Mouse (Mus musculus) neural tube, embryonic 13.5 days (tissue): ENCODE data around the gene Lmbr1l. TPM values are rescaled to one million over a fixed set of nuclear protein-coding genes. Genes with fewer than 3 reads are reported as not detected.

ENCODE experiments used
- ATAC-seq: fragments of 200-750 bp; cut with Nextera tagmentation; 2 replicates; pipeline ENCODE4 v1.8.0; 2017; ENCODE audit warnings: low read depth, mild to moderate bottlenecking, moderate TSS enrichment, moderate library complexity
- H3K27ac ChIP-seq: fragments of 300-500 bp; sonication (generic); replicated peaks from 2 replicates; pipeline ENCODE4 v1.5.1; 2015; ENCODE audit warnings: moderate library complexity, mild to moderate bottlenecking, inconsistent platforms
- H3K27me3 ChIP-seq: fragments of 300-500 bp; sonication (generic); 2 replicates; pipeline ENCODE4 v1.6.1; 2015; ENCODE audit warnings: mild to moderate bottlenecking, inconsistent platforms
- H3K36me3 ChIP-seq: fragments of 300-500 bp; sonication (generic); 2 replicates; pipeline ENCODE4 v1.6.1; 2015; ENCODE audit warnings: mild to moderate bottlenecking, inconsistent platforms
- H3K4me1 ChIP-seq: fragments of 300-500 bp; sonication (generic); replicated peaks from 2 replicates; pipeline ENCODE4 v1.6.1; 2015; ENCODE audit warnings: inconsistent platforms
- H3K4me2 ChIP-seq: fragments of 300-500 bp; sonication (generic); 2 replicates; pipeline ENCODE4 v1.6.1; 2015; ENCODE audit warnings: inconsistent platforms, mild to moderate bottlenecking, moderate library complexity
- H3K4me3 ChIP-seq: fragments of 300-500 bp; sonication (generic); 2 replicates; pipeline ENCODE4 v1.5.1; 2015; ENCODE audit warnings: mild to moderate bottlenecking, inconsistent platforms
- H3K9ac ChIP-seq: fragments of 300-500 bp; sonication (generic); 2 replicates; pipeline ENCODE4 v1.6.1; 2015; ENCODE audit warnings: moderate library complexity, mild to moderate bottlenecking, inconsistent platforms
- H3K9me3 ChIP-seq: fragments of 300-500 bp; sonication (generic); 2 replicates; pipeline ENCODE4 v1.6.1; 2016; ENCODE audit warnings: inconsistent platforms
- WGBS: fragments of 180-500 bp; shearing (Covaris S2); methylation state at CpG from one replicate; pipeline ENCODE4 v1.1.7; 2015; 5-methylcytosine and 5-hydroxymethylcytosine counted together
- polyA plus RNA-seq: library from polyadenylated mRNA; unstranded; fragments of >200 nt; fragmentation: Nextera tagmentation; extraction: Ambion mirVana; gene quantifications from 2 replicates; pipeline ENCODE4 v1.2.1, GENCODE M21; 2015

Lmbr1l gene
- polyA plus RNA-seq, 1 experiment from 2014 or later, result 39.0 TPM

DNA sequence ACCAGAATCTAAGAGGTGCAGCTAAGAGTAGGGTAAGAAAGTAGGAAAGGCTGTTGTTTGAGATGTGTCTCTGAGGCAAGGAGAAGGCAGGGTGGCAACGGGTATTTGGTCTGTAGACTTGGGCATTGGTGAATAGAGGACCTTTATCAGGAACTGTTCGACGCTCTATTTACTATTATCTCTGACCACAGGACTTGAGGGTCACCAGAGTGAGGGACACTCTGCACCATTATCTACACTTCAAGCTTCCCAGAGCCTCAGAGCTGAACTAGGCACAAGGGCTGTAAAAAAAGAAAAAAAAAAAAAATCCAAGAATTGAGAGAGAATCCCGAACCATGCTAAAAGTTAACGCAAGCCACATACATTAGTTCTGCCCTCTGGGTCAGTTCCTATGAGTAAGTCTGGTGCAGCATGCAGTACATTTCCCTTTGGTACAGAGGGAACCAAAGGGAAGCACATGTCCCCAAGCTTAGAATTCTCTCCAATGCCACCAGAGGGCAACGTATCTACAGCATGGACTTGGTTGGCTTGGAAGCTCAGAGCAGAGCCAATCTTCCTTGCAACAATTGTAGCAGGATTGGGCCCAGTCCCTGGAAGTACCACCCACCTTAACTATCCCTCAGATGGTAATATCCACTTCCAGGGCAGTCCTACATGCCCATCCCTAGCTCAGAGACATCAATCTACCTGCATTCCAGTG lies 26.0 kb downstream of the Lmbr1l start:
- peaks cover 31% of the 10 kb centered on the region for H3K4me1 ChIP-seq
- H3K9ac ChIP-seq, result no peak overlapping the region
- WGBS, result 40% methylated on average over 6 of the region's 6 CpGs
- H3K27ac ChIP-seq, result no peak overlapping the region
- H3K36me3 ChIP-seq, result no peaks in the 10 kb centered on the region
- no peaks in the 10 kb centered on the region for H3K9me3 ChIP-seq
- H3K4me2 ChIP-seq, result no peak overlapping the region
- peaks cover 67% of the 10 kb centered on the region for H3K27me3 ChIP-seq
- ATAC-seq, result no peak
- H3K4me3 ChIP-seq, result no peak overlapping the region

DNA sequence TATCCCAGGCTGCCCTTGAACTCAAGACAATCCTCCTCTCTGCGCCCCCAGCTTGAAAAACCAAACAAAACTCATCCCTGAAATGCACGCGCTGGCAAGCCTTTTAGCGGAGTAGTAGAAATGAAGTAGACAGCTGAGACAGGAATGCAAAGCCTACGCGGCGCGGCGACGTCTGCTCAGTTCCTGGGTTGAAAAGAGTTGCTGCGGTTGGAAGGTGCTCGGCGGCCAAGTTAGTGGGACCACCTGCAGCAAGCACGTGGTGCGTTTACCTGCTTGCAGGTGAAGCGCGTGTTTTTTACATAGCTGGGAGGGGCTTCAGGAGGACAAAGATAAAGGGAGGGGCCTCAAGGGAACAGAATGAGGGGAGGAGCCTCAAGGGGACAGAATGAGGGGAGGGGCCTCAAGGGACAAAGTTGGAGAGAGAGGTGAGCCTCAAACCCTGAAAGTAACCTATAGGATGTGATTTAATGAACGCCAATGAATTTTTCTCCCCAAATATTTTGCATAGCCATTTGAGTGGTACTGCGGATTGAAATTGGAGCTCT lies 26.8 kb downstream of the Lmbr1l start:
- H3K36me3 ChIP-seq, result no peaks in the 10 kb centered on the region
- no peaks in the 10 kb centered on the region for H3K9me3 ChIP-seq
- H3K27me3 ChIP-seq, result peaks cover 59% of the 10 kb centered on the region
- no peak overlapping the region for H3K27ac ChIP-seq
- no peak overlapping the region for H3K9ac ChIP-seq
- H3K4me3 ChIP-seq, result no peak overlapping the region
- 10% methylated on average over 19 of the region's 19 CpGs for WGBS
- ATAC-seq, result no peak
- H3K4me1 ChIP-seq, result peaks cover 31% of the 10 kb centered on the region
- H3K4me2 ChIP-seq, result no peak overlapping the region

DNA sequence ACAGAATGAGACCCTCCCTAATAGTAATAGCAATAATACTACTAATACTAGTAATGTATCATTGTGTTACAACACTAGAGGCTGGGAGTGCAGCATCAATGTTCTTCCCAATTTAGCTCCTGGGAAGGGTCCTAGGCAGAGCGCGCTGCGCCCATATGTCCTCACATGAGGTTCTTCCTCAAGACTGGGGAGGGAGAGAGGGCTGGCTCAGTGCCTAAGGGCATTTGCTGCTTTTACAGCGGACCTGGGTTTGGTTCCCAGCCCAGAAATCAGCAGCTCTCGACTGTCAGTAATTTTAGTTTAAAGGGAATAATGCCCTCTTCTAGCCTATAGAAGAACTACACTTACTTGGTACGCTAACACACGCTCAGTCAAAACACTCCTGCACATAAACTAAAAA lies 30.5 kb downstream of the Lmbr1l start:
- WGBS, result 85% methylated on average over 7 of the region's 7 CpGs
- H3K27ac ChIP-seq, result no peak overlapping the region
- no peak overlapping the region for H3K4me3 ChIP-seq
- peaks cover 21% of the 10 kb centered on the region for H3K27me3 ChIP-seq
- H3K36me3 ChIP-seq, result no peaks in the 10 kb centered on the region
- no peak overlapping the region for H3K4me2 ChIP-seq
- H3K4me1 ChIP-seq, result 0 out of 2 replicates have a peak, but pooled peaks cover 3% of the 10 kb centered on the region
- H3K9me3 ChIP-seq, result no peaks in the 10 kb centered on the region
- ATAC-seq, result no peak
- no peak overlapping the region for H3K9ac ChIP-seq

DNA sequence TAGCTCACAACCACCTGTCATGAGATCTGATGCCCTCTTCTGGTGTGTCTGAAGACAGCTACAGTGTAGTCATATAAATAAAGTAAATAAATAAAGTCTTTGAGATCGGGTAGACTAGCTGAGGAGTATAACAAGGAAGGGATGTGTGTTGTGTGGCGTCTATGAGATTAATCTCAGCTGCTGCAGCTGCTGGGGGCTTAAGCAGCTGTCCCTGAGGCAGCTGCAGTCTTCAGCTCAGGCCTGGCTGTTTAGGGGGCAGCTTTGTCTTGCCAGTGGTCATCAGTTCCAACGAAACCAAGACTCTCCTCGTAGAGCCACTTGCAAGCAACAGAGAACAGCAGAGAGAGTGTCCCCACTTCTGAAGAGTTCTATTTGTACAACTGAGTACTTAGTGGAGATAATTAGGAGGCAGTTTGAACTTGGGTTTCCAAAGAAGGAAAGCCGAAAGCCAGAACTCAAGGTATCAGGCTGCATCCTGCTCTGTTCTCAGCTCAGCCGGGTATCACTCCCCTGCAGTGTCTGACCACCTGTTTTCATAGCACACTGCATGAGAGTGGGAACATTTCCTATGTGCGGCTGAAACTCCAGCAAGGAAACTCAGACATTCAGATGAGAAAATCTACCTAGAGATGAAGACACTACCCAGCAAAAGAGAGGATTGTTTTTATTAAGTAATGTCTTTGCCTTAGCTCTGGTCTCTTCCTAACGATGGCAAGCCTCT lies 31.2 kb downstream of the Lmbr1l start:
- no peak overlapping the region for H3K4me3 ChIP-seq
- 72% methylated on average over 8 of the region's 8 CpGs for WGBS
- H3K4me2 ChIP-seq, result no peak overlapping the region
- no peak overlapping the region for H3K9ac ChIP-seq
- H3K9me3 ChIP-seq, result no peaks in the 10 kb centered on the region
- 0 out of 2 replicates have a peak, but pooled peaks cover 4% of the 10 kb centered on the region for H3K4me1 ChIP-seq
- no peak for ATAC-seq
- H3K27ac ChIP-seq, result no peak overlapping the region
- H3K27me3 ChIP-seq, result peaks cover 15% of the 10 kb centered on the region
- no peaks in the 10 kb centered on the region for H3K36me3 ChIP-seq

DNA sequence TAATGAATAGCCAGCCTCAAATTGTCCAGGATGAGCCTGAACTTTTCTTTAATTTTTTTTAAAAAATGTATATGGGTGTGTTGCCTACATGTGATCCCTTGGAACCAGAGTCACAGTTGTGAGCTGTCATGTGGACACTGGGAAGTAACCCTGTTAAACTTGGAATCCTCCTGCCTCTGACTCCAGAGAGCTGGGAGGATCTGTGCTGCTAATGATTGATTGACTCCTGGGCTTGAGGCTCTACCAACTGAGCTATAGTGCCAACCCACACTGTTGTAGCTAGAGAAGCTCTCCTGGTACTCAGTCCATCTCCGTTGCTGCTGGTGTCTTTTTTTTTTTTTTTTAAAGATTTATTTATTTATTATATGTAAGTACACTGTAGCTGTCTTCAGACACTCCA lies 33.9 kb downstream of the Lmbr1l start:
- H3K9ac ChIP-seq, result no peak overlapping the region
- H3K27ac ChIP-seq, result no peak overlapping the region
- no peak overlapping the region for H3K4me3 ChIP-seq
- peaks cover 22% of the 10 kb centered on the region for H3K4me1 ChIP-seq
- H3K4me2 ChIP-seq, result no peak overlapping the region
- 88% methylated on average over 1 of the region's 1 CpGs for WGBS
- no peaks in the 10 kb centered on the region for H3K27me3 ChIP-seq
- ATAC-seq, result no peak
- H3K9me3 ChIP-seq, result no peaks in the 10 kb centered on the region
- no peaks in the 10 kb centered on the region for H3K36me3 ChIP-seq

DNA sequence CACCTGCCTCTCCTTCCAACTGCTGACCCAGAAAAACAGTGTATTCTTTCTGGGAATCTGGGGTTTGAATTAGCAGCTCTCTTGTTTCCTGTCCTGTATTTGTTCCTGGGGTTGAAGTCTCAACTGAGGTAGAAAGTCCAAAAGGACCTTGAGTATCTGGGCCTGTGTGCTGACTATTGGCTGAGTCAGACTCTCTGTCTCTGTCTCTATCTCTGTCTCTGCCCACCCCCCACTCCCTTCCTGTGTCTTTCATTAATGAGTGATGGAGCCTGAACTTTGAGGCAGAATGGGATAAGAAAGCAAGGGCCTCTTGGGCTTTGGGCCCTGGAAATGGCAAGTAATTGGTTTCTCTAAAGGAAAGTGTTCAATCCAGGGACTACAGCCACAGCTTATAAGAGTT lies 34.4 kb downstream of the Lmbr1l start:
- ATAC-seq, result no peak
- H3K4me1 ChIP-seq, result peaks cover 26% of the 10 kb centered on the region
- H3K4me3 ChIP-seq, result no peak overlapping the region
- no peaks in the 10 kb centered on the region for H3K9me3 ChIP-seq
- H3K36me3 ChIP-seq, result 0 out of 2 replicates have a peak, but pooled peaks cover 4% of the 10 kb centered on the region
- H3K27me3 ChIP-seq, result no peaks in the 10 kb centered on the region
- H3K9ac ChIP-seq, result no peak overlapping the region
- H3K4me2 ChIP-seq, result no peak overlapping the region
- H3K27ac ChIP-seq, result no peak overlapping the region

DNA sequence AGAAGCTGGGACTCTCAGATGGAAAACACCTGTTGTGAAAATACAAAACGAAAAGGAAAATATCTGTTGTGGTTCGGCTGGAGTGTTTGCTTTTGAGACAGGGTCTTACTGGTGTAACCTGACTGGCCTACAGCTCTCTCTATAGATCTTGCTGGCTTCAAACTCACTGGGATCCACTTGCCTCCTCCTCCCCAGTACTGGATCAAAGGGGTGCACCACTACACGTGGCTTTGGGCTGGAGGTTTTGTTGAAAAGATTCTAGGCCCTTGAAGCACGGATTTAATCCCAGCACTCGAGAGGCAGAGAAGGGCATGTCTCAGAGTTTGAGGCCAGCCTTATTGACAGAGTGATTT lies 36.4 kb downstream of the Lmbr1l start:
- Histone ChIP-seq H3K27ac (no peak overlapping the region), H3K27me3 (no peaks in the 10 kb centered on the region), H3K9me3 (no peaks in the 10 kb centered on the region), H3K4me3 (peak overlapping the region; percentile 68), H3K4me2 (peak overlapping the region; percentile 78), H3K9ac (peak overlapping the region; percentile 52; the same call in 1 of the 2 replicates), H3K36me3 (peaks cover 11% of the 10 kb centered on the region), H3K4me1 (peaks cover 26% of the 10 kb centered on the region)
- WGBS, result 9% methylated on average over 5 of the region's 5 CpGs
- ATAC-seq, result peak; percentile 21; the same call in 1 of the 2 replicates

DNA sequence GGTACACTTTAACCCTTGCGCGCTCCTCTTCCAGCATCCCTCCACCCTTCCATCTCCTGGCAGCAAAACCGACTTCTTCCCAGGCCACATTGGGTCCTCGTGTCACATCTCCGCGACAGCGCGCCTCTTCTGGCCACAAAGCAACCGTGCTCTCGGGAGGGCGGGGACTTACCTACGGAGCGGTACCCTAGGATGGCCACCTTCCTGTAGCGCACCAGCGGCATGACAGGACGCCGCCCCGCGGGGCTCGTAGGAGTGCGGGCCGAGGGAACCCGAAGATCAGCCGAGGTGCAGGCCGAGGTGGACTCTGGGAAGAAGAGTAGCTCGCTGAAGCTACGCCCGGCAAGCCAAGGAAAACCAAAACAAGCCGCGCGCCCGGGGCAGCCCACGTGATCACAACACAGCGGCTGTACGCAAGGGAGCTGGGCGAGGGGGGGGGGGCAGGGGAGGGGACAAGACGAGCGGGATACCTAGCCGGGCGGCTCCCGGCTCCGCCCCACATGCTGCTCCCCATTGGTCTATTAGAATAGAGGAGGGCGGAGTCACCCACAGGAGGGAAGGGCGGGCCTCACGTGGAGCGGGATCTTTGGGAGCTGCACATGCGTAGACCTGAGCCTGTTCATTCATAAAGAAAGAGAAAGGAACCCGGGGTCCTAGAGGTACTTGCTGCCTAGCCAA lies 36.9 kb downstream of the Lmbr1l start:
- H3K9me3 ChIP-seq, result no peaks in the 10 kb centered on the region
- peak overlapping the region; percentile 78 for H3K4me2 ChIP-seq
- under 1% methylated on average over 45 of the region's 48 CpGs for WGBS
- H3K27ac ChIP-seq, result peak overlapping the region; percentile 91
- H3K27me3 ChIP-seq, result no peaks in the 10 kb centered on the region
- H3K4me3 ChIP-seq, result peak overlapping the region; percentile 68
- H3K36me3 ChIP-seq, result peaks cover 11% of the 10 kb centered on the region
- peak overlapping the region; percentile 74 for H3K9ac ChIP-seq
- peak; percentile 97 for ATAC-seq
- H3K4me1 ChIP-seq, result peaks cover 26% of the 10 kb centered on the region

DNA sequence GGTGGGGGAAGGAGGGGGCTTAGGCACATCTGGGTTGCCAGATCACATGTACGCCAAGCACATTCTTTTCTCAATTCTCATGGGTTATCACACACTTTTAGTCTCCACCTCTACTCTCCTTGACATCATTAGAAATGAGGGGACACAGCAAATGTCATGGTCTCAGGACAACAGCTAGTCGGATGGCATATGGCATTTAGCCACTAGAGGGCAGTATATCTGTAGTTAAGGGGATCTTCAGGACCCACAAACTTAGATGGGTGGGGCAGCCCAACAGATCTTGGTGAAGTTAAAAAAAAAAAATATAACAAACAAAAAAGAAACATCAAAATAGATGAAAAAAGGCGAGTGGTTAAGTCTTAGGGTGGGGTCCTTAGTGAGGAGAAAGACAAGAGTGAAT lies 40.7 kb downstream of the Lmbr1l start:
- H3K9me3 ChIP-seq, result no peaks in the 10 kb centered on the region
- 17% methylated on average over 3 of the region's 3 CpGs for WGBS
- peaks cover 33% of the 10 kb centered on the region for H3K4me1 ChIP-seq
- H3K4me3 ChIP-seq, result no peak overlapping the region
- no peak overlapping the region for H3K4me2 ChIP-seq
- H3K27ac ChIP-seq, result no peak overlapping the region
- peaks cover 11% of the 10 kb centered on the region for H3K36me3 ChIP-seq
- no peak for ATAC-seq
- H3K27me3 ChIP-seq, result no peaks in the 10 kb centered on the region
- no peak overlapping the region for H3K9ac ChIP-seq

DNA sequence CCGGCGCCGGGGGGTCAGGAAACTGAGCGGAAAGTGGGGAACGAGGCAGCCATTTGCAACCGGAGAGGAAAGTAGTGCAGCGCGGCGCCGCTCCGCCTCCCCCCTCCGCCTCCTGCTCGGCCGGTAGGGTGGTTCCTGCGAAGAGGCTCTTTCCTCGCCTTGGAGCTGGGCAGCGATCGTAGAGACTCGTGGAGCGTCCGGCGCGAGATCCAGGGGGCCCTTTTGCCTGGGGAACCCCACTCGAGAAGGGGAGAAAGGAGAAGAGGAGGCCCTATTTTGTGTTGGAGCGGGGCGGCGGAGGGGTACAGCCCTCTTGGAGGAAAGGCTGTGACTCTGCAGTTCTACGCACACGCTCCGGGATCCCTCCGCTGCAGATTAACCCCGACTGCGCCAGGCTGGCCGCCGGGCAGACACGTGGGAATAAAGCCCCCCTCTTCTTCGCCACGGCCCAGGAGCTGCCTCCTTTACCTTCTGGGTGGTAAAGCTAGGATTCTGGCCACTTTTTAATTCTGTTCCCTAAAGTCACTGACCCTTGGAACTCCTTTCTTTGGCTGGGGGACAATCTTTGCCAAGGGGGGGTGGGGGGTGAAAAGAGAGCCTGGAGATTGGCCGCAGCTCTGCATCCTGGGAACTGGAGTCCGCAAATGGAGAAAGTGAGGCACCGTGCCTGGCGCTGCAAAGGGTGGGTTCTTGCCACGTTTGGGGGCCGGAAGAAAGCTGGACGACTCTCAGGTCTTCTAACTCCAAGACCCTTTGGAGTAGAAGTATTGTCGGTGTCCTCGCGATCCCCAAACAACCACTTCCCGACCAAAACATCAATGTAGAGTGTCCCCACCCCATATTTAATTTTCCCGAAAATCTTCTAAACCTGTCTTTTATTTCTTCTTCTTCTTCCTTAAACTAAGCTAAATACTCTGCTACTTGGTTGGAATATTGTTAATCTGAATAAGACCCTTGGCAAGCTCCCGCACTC lies 45.8 kb downstream of the Lmbr1l start:
- H3K9ac ChIP-seq, result peak overlapping the region; percentile 99
- H3K27me3 ChIP-seq, result no peaks in the 10 kb centered on the region
- H3K4me3 ChIP-seq, result peak overlapping the region; percentile 98
- H3K27ac ChIP-seq, result peak overlapping the region; percentile 99
- H3K9me3 ChIP-seq, result no peaks in the 10 kb centered on the region
- H3K36me3 ChIP-seq, result no peaks in the 10 kb centered on the region
- 2% methylated on average over 50 of the region's 51 CpGs for WGBS
- ATAC-seq, result peak; percentile 86
- peaks cover 42% of the 10 kb centered on the region for H3K4me1 ChIP-seq
- H3K4me2 ChIP-seq, result peak overlapping the region; percentile 100
